Mouse (Mus musculus) forebrain, embryonic 11.5 days (tissue): ENCODE results near the gene P3h2. TPM values are rescaled to one million over a fixed set of nuclear protein-coding genes. Genes with fewer than 3 reads are reported as not detected.

Experiments
- ATAC-seq: fragments of 200-750 bp; cut with Nextera tagmentation; replicated peaks from 2 replicates; pipeline ENCODE4 v1.8.0; 2017; ENCODE audit warnings: moderate TSS enrichment; ENCODE audit not compliant: low FRiP score
- DNase-seq: peaks from one replicate; pipeline ENCODE4 v3.0.0-alpha.2; 2017; ENCODE audit warnings: low spot score
- H3K27ac ChIP-seq: fragments of 300-500 bp; sonication (generic); 2 replicates; pipeline ENCODE4 v1.5.1; 2014; ENCODE audit warnings: low read depth, low read length
- H3K27me3 ChIP-seq: fragments of 300-500 bp; sonication (generic); 2 replicates; pipeline ENCODE4 v1.6.1; 2014; ENCODE audit warnings: mild to moderate bottlenecking, low read length, mixed read lengths; ENCODE audit not compliant: control insufficient read depth, insufficient read depth
- H3K36me3 ChIP-seq: fragments of 300-500 bp; sonication (generic); 2 replicates; pipeline ENCODE4 v1.6.1; 2014; ENCODE audit warnings: mild to moderate bottlenecking, low read length, moderate library complexity, mixed read lengths; ENCODE audit not compliant: control insufficient read depth, insufficient read depth
- H3K4me1 ChIP-seq: fragments of 300-500 bp; sonication (generic); replicated peaks from 2 replicates; pipeline ENCODE4 v1.6.1; 2014; ENCODE audit warnings: low read length, mixed read lengths; ENCODE audit not compliant: control insufficient read depth, insufficient read depth
- H3K4me2 ChIP-seq: fragments of 300-500 bp; sonication (generic); 2 replicates; pipeline ENCODE4 v1.6.1; 2014; ENCODE audit warnings: low read depth, mild to moderate bottlenecking, low read length, moderate library complexity, mixed read lengths; ENCODE audit not compliant: severe bottlenecking
- H3K4me3 ChIP-seq: fragments of 300-500 bp; sonication (generic); 2 replicates; pipeline ENCODE4 v1.5.1; 2014; ENCODE audit warnings: low read depth, low read length
- H3K9ac ChIP-seq: fragments of 300-500 bp; sonication (generic); 2 replicates; pipeline ENCODE4 v1.6.1; 2014; ENCODE audit warnings: low read length
- H3K9me3 ChIP-seq: fragments of 300-500 bp; sonication (generic); 2 replicates; pipeline ENCODE4 v1.6.1; 2016; ENCODE audit warnings: low read length, mixed read lengths; ENCODE audit not compliant: control insufficient read depth
- WGBS: fragments of 180-500 bp; shearing (Covaris S2); extraction: QIAGEN DNeasy Blood & Tissue Kit; methylation state at CpG from one replicate; pipeline ENCODE4 v1.1.7; 2014; 5-methylcytosine and 5-hydroxymethylcytosine counted together
- polyA plus RNA-seq: library from polyadenylated mRNA; unstranded; fragments of >200 nt; fragmentation: Nextera tagmentation; extraction: Ambion mirVana; gene quantifications from 2 replicates; pipeline ENCODE4 v1.2.1, GENCODE M21; 2014

Gene P3h2
- polyA plus RNA-seq, 1 experiment from 2014 or later, result 3.3 TPM

GRCm38 (mm10) chr16:25994605-25995004, 111.0 kb downstream of the P3h2 start:
- no peak overlapping the region for H3K4me3 ChIP-seq
- H3K4me1 ChIP-seq, result no peaks in the 10 kb centered on the region
- H3K9ac ChIP-seq, result no peak overlapping the region
- H3K27me3 ChIP-seq, result no peaks in the 10 kb centered on the region
- no peak overlapping the region for H3K27ac ChIP-seq
- WGBS, result 79% methylated on average over 3 of the region's 3 CpGs
- H3K9me3 ChIP-seq, result no peaks in the 10 kb centered on the region
- no peak overlapping the region for H3K4me2 ChIP-seq
- ATAC-seq (no peak), DNase-seq (no peak)
- H3K36me3 ChIP-seq, result no peaks in the 10 kb centered on the region

DNA sequence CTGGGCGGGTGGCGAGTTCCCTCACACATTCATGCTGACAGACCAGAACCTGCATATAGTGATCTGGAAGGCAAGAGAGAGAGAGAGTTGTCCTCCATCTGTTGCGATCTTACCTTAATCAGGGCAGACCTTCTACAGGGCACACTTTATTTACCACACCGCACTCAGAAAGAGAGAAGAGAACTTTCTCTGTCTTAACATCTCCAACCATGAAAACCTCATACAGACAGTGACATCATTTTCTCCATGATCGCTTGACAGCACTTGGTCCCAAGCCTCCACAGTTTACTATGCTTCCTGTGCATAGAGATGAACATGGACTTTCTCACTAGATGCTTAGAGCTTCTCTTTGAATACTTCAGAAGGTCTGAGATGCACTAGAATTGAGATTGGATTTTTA, 118.4 kb downstream of the P3h2 start:
- Histone ChIP-seq H3K4me3 (no peak overlapping the region), H3K36me3 (no peaks in the 10 kb centered on the region), H3K9me3 (no peaks in the 10 kb centered on the region), H3K27me3 (no peaks in the 10 kb centered on the region), H3K4me2 (no peak overlapping the region), H3K27ac (no peak overlapping the region), H3K4me1 (no peaks in the 10 kb centered on the region), H3K9ac (no peak overlapping the region)
- DNase-seq, result no peak
- 91% methylated on average over 5 of the region's 5 CpGs for WGBS
- ATAC-seq, result no peak

- ATAC-seq (no peak), DNase-seq (peak; percentile 65)
- H3K27me3 ChIP-seq, result no peaks in the 10 kb centered on the region
- H3K9ac ChIP-seq, result no peak overlapping the region
- H3K36me3 ChIP-seq, result no peaks in the 10 kb centered on the region
- H3K4me1 ChIP-seq, result no peaks in the 10 kb centered on the region
- no peak overlapping the region for H3K4me2 ChIP-seq
- no peak overlapping the region for H3K27ac ChIP-seq
- no peaks in the 10 kb centered on the region for H3K9me3 ChIP-seq
- whole genome bisulfite sequencing, result 35% methylated on average over 4 of the region's 4 CpGs
- no peak overlapping the region for H3K4me3 ChIP-seq
Observed at GRCm38 (mm10) chr16:25983635-25984034, 121.9 kb downstream of the P3h2 start.

DNA sequence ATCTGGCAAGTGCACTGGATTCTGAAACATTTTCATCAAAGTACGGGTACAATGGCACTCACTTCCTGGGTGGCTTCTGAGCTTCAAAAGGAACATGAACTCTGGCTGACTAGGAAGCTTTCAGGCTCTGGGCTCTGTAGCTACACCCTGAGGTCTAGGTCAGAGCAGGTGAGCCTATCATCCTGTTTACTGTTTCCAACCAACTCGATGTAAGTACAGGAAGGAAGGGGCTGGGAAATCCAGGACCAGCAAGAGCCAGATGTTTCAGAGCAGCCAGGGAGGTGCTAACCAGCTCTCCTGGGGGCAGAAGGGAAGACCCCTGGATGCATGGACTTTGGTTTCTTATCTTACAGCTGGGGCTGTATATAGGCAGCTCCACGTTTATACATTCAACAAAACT, 126.5 kb downstream of the P3h2 start:
- Histone ChIP-seq H3K27me3 (no peaks in the 10 kb centered on the region), H3K9me3 (no peaks in the 10 kb centered on the region), H3K4me2 (no peak overlapping the region), H3K36me3 (no peaks in the 10 kb centered on the region), H3K4me1 (no peaks in the 10 kb centered on the region), H3K4me3 (no peak overlapping the region), H3K27ac (no peak overlapping the region), H3K9ac (no peak overlapping the region)
- WGBS, result 83% methylated on average over 3 of the region's 3 CpGs
- ATAC-seq (no peak), DNase-seq (no peak)

DNA sequence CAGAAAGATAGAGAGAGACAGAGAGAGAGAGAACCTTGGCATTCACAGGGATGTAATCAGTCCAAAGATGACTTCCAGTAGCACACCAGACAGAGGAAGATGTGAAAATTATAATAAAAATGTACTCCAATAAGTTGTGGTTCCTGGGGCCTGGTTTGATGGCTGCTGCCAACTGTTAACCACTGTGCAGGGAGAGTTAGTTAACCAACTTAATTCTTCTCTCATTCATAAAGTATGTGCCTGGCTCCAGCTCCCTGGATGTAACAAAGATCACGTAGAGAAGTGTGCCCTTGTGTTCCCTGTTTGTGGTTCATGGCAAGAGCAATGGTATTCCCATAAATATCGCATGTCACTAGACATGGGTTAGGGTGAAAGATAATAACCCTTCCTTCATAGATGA, 128.4 kb downstream of the P3h2 start:
- Histone ChIP-seq H3K27me3 (no peaks in the 10 kb centered on the region), H3K9ac (no peak overlapping the region), H3K36me3 (no peaks in the 10 kb centered on the region), H3K4me1 (no peaks in the 10 kb centered on the region), H3K4me3 (no peak overlapping the region), H3K4me2 (no peak overlapping the region), H3K27ac (no peak overlapping the region), H3K9me3 (no peaks in the 10 kb centered on the region)
- WGBS, result 92% methylated on average over 2 of the region's 2 CpGs
- ATAC-seq, result no peak
- no peak for DNase-seq

- H3K9me3 ChIP-seq, result no peaks in the 10 kb centered on the region
Observed at GRCm38 (mm10) chr16:25971285-25971684, 134.3 kb downstream of the P3h2 start.

DNA sequence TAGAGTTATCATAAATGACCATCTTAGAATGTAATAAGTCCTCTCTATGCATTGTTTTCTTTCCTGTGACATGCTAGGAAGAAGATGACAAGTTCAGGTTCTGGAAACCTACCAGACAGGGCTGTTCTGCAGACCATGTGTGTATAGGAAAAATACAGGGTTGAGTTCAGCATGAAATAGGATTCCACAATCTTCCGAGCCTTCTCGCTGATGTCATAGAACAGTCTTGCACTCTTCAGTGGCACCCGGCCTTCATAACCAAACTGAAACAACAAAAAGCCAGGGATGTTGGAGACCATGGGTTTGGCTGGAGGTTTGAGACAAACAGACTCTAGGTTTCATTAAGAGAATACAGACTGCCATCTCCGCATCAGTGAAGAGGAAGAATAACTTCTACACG, 134.9 kb downstream of the P3h2 start:
- no peaks in the 10 kb centered on the region for H3K4me1 ChIP-seq
- H3K36me3 ChIP-seq, result no peaks in the 10 kb centered on the region
- no peak for ATAC-seq
- no peak for DNase-seq
- no peak overlapping the region for H3K9ac ChIP-seq
- no peak overlapping the region for H3K27ac ChIP-seq
- H3K27me3 ChIP-seq, result no peaks in the 10 kb centered on the region
- no peak overlapping the region for H3K4me2 ChIP-seq
- 86% methylated on average over 5 of the region's 5 CpGs for WGBS
- no peak overlapping the region for H3K4me3 ChIP-seq
- H3K9me3 ChIP-seq, result no peaks in the 10 kb centered on the region

More at GRCm38 (mm10) chr16:25971285-25971684, 134.3 kb downstream of the P3h2 start:
- Histone ChIP-seq H3K36me3 (no peaks in the 10 kb centered on the region), H3K27ac (no peak overlapping the region), H3K9ac (no peak overlapping the region), H3K4me2 (no peak overlapping the region), H3K27me3 (no peaks in the 10 kb centered on the region), H3K4me1 (no peaks in the 10 kb centered on the region), H3K4me3 (no peak overlapping the region)
- DNase-seq (no peak), ATAC-seq (no peak)
- 91% methylated on average over 7 of the region's 7 CpGs for WGBS

DNA sequence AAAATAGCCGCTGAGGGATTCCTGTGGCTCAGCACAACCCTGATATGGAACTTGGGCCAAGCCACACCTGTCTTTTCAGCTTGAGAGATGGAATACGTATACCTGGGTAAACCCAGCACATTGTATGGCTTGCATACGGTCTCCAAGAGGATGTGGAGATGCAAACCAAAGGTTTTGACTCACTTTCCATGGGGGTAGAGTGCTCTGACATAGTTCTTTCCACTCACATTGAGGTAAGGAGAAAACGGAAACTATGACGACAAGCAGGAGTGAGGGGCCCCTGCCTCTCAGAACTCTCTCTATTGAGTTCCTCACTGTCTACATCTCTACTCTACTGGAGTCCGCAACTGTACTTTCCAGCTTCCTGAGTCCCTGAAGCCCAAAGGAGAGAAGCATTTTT, 135.4 kb downstream of the P3h2 start:
- H3K36me3 ChIP-seq, result no peaks in the 10 kb centered on the region
- no peak overlapping the region for H3K27ac ChIP-seq
- H3K4me3 ChIP-seq, result no peak overlapping the region
- H3K4me1 ChIP-seq, result no peaks in the 10 kb centered on the region
- ATAC-seq (no peak), DNase-seq (no peak)
- no peaks in the 10 kb centered on the region for H3K27me3 ChIP-seq
- WGBS, result 94% methylated on average over 6 of the region's 6 CpGs
- H3K9me3 ChIP-seq, result no peaks in the 10 kb centered on the region
- H3K4me2 ChIP-seq, result no peak overlapping the region
- no peak overlapping the region for H3K9ac ChIP-seq

DNA sequence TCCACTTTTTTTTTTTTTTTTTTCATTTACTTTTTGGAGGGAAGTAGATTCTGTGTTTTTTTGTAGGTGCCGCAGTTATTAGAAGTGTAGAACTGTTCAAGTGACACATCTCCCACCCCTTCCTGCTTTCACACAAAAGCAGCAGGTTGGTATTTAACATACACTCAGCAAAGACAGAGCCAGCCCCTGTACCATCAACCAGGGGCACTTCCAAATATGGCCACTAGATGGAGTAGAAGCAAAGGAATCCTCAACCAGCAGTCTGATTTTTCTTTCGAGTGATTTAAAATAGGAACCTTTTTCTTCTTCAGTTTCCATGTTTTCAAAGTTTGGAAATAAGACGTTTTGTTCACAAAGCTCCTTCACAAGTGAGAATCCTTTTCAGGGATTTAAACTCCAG, 138.3 kb downstream of the P3h2 start:
- Histone ChIP-seq H3K27ac (no peak overlapping the region), H3K27me3 (no peaks in the 10 kb centered on the region), H3K9me3 (no peaks in the 10 kb centered on the region), H3K4me1 (no peaks in the 10 kb centered on the region), H3K4me3 (no peak overlapping the region), H3K36me3 (no peaks in the 10 kb centered on the region), H3K4me2 (no peak overlapping the region), H3K9ac (no peak overlapping the region)
- 26% methylated on average over 3 of the region's 3 CpGs for WGBS
- ATAC-seq, result 0 out of 2 replicates have a peak, but pooled peaks have one; percentile 70
- peak; percentile 72 for DNase-seq
